Mouse (Mus musculus) midbrain, embryonic 12.5 days (tissue): ENCODE results near the gene 3110082I17Rik. TPM values are rescaled to one million over a fixed set of nuclear protein-coding genes. Genes with fewer than 3 reads are reported as not detected.

Experiments used
- ATAC-seq: fragments of 200-750 bp; cut with Nextera tagmentation; 2 replicates; pipeline ENCODE4 v1.8.0; 2017; ENCODE audit warnings: low read depth, moderate TSS enrichment, moderate library complexity; ENCODE audit not compliant: low FRiP score
- H3K27ac ChIP-seq: fragments of 300-500 bp; sonication (generic); replicated peaks from 2 replicates; pipeline ENCODE4 v1.5.1; 2016; ENCODE audit warnings: mild to moderate bottlenecking
- H3K27me3 ChIP-seq: fragments of 300-500 bp; sonication (generic); 2 replicates; pipeline ENCODE4 v1.6.1; 2016; ENCODE audit warnings: mild to moderate bottlenecking
- H3K36me3 ChIP-seq: fragments of 300-500 bp; sonication (generic); 2 replicates; pipeline ENCODE4 v1.6.1; 2016
- H3K4me1 ChIP-seq: fragments of 300-500 bp; sonication (generic); 2 replicates; pipeline ENCODE4 v1.6.1; 2016
- H3K4me2 ChIP-seq: fragments of 300-500 bp; sonication (generic); replicated peaks from 2 replicates; pipeline ENCODE4 v1.6.1; 2016; ENCODE audit warnings: mild to moderate bottlenecking, moderate library complexity
- H3K4me3 ChIP-seq: fragments of 300-500 bp; sonication (generic); 2 replicates; pipeline ENCODE4 v1.5.1; 2016; ENCODE audit warnings: mild to moderate bottlenecking
- H3K9ac ChIP-seq: fragments of 300-500 bp; sonication (generic); replicated peaks from 2 replicates; pipeline ENCODE4 v1.6.1; 2016; ENCODE audit warnings: mild to moderate bottlenecking, moderate library complexity
- H3K9me3 ChIP-seq: fragments of 300-500 bp; sonication (generic); 2 replicates; pipeline ENCODE4 v1.6.1; 2016; ENCODE audit warnings: mild to moderate bottlenecking
- WGBS: fragments of 180-500 bp; shearing (Covaris S2); methylation state at CpG from one replicate; pipeline ENCODE4 v1.1.7; 2016; 5-methylcytosine and 5-hydroxymethylcytosine counted together
- polyA plus RNA-seq: library from polyadenylated mRNA; unstranded; fragments of >200 nt; fragmentation: Nextera tagmentation; extraction: Ambion mirVana; gene quantifications from 2 replicates; pipeline ENCODE4 v1.2.1, GENCODE M21; 2016

3110082I17Rik gene
- polyA plus RNA-seq, 1 experiment from 2014 or later = 29.3 TPM

DNA sequence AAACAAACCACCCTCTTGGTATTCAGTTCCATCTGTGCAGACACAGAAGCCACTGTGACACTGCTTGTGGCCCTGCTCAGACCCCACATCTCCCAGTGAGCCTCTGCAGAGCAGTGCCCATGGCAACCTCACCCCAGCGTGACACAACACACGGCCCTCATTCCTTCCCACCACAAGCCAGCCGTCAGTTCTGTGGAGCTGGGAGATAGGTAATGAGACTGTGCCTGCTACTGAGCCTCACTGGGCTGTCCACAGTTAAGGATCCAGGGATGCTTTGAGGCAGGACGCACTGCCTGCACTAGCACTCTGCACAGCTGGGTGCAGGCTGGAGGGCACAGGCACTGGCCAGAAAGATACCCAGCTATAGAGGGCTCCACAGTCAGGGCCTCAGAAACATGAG lies 10.4 kb downstream of the 3110082I17Rik start:
- peak overlapping the region; percentile 10 for H3K27ac ChIP-seq
- no peak overlapping the region for H3K4me2 ChIP-seq
- H3K27me3 ChIP-seq = no peaks in the 10 kb centered on the region
- H3K36me3 ChIP-seq = peaks cover 7% of the 10 kb centered on the region; the same call in 1 of the 2 replicates
- H3K9ac ChIP-seq = no peak overlapping the region
- 37% methylated on average over 4 of the region's 4 CpGs for WGBS
- peaks cover 15% of the 10 kb centered on the region for H3K4me1 ChIP-seq
- no peak overlapping the region for H3K4me3 ChIP-seq
- no peak for ATAC-seq
- no peaks in the 10 kb centered on the region for H3K9me3 ChIP-seq

GRCm38 (mm10) chr5:139449161-139449791 lies 11.1 kb downstream of the 3110082I17Rik start:
- Histone ChIP-seq H3K9me3 (no peaks in the 10 kb centered on the region), H3K27me3 (no peaks in the 10 kb centered on the region), H3K4me2 (no peak overlapping the region), H3K4me3 (no peak overlapping the region), H3K27ac (peak overlapping the region; percentile 10), H3K36me3 (peaks cover 2% of the 10 kb centered on the region; the same call in 1 of the 2 replicates), H3K4me1 (peaks cover 15% of the 10 kb centered on the region), H3K9ac (no peak overlapping the region)
- 72% methylated on average over 5 of the region's 5 CpGs for WGBS
- no peak for ATAC-seq

DNA sequence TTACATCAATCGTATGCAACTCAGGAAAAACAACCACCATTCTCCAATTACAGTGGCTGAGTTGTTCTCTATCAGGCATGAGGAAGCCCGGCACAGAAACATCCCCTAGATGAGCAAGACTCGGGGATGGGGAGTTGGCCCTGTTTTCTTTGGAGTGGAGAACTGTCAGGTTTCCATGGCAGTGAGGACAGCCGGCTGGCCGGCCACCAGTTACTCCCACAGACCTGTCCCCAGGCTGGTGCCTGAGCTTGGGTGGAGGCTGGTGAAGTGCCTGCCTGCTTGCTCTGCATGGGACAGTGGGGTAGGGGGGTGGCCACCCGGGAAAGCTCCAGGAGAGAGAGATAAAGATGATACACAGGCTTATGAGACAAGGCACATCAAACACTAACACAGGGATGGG lies 12.3 kb downstream of the 3110082I17Rik start:
- Histone ChIP-seq H3K4me2 (no peak overlapping the region), H3K9me3 (no peaks in the 10 kb centered on the region), H3K4me3 (no peak overlapping the region), H3K36me3 (no peaks in the 10 kb centered on the region), H3K4me1 (peaks cover 15% of the 10 kb centered on the region), H3K27me3 (no peaks in the 10 kb centered on the region), H3K27ac (no peak overlapping the region), H3K9ac (no peak overlapping the region)
- no peak for ATAC-seq
- 77% methylated on average over 6 of the region's 6 CpGs for WGBS

- H3K27ac ChIP-seq = no peak overlapping the region
- WGBS = 85% methylated on average over 8 of the region's 8 CpGs
- ATAC-seq = no peak
- no peak overlapping the region for H3K4me2 ChIP-seq
- H3K9ac ChIP-seq = no peak overlapping the region
- H3K27me3 ChIP-seq = no peaks in the 10 kb centered on the region
- no peaks in the 10 kb centered on the region for H3K36me3 ChIP-seq
- no peaks in the 10 kb centered on the region for H3K9me3 ChIP-seq
- H3K4me3 ChIP-seq = no peak overlapping the region
- peaks cover 15% of the 10 kb centered on the region for H3K4me1 ChIP-seq
These were observed 15.1 kb downstream of the 3110082I17Rik start for GRCm38 (mm10) chr5:139445258-139445657.

- Histone ChIP-seq H3K4me1 (peaks cover 10% of the 10 kb centered on the region), H3K4me2 (no peak overlapping the region), H3K4me3 (no peak overlapping the region), H3K36me3 (no peaks in the 10 kb centered on the region), H3K9me3 (no peaks in the 10 kb centered on the region), H3K27me3 (no peaks in the 10 kb centered on the region), H3K9ac (no peak overlapping the region; the same call in 1 of the 2 replicates), H3K27ac (peak overlapping the region; percentile 32; the same call in 1 of the 2 replicates)
- WGBS = 77% methylated on average over 4 of the region's 4 CpGs
- ATAC-seq = no peak
These were observed 17.4 kb downstream of the 3110082I17Rik start for GRCm38 (mm10) chr5:139442962-139443361.

DNA sequence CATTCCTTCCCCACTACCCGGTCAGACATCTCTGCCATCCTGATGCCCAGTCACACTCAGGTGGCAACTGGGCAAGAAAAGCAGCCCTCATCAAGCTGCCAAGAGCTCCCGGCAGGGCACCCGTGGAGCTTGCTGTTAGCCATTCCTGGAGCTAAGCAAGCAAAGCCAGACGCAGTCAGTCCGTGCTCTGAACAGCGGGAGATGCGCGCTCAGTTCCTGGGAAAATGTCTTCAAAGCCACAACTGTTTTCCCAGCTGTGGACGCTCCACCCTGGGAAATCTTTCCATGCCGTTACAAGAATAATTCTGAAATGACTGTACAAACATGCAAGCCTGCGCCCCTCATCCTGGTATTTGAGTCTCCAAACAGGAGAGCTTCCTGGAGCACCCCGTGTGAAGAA lies 17.9 kb downstream of the 3110082I17Rik start:
- ATAC-seq = no peak

DNA sequence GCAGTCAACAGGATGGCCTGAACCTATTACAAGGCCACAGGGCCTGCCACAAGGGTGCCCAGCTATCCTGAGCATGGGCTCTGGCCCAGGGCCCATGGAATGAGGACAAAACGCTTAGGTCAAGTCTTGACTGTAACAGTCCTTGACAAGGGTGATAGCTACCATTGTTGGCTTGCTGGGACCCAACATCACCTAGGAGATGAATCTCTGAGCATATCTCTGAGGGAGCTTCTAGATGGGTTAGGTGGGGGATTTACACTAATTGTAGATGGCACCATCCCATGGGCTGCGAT lies 18.7 kb downstream of the 3110082I17Rik start:
- no peak for ATAC-seq
- peaks cover 10% of the 10 kb centered on the region for H3K4me1 ChIP-seq
- H3K27ac ChIP-seq = no peak overlapping the region
- H3K4me3 ChIP-seq = no peak overlapping the region
- H3K9ac ChIP-seq = no peak overlapping the region
- H3K27me3 ChIP-seq = no peaks in the 10 kb centered on the region
- no peaks in the 10 kb centered on the region for H3K9me3 ChIP-seq
- 87% methylated on average over 2 of the region's 2 CpGs for WGBS
- H3K4me2 ChIP-seq = no peak overlapping the region
- no peaks in the 10 kb centered on the region for H3K36me3 ChIP-seq

More for the DNA sequence above, 17.9 kb downstream of the 3110082I17Rik start:
- Histone ChIP-seq H3K4me1 (peaks cover 10% of the 10 kb centered on the region), H3K9ac (no peak overlapping the region), H3K4me3 (no peak overlapping the region), H3K27me3 (no peaks in the 10 kb centered on the region), H3K4me2 (no peak overlapping the region), H3K27ac (peak overlapping the region; percentile 32; the same call in 1 of the 2 replicates), H3K9me3 (no peaks in the 10 kb centered on the region), H3K36me3 (no peaks in the 10 kb centered on the region)
- WGBS = 75% methylated on average over 12 of the region's 12 CpGs

GRCm38 (mm10) chr5:139440926-139441725 lies 19.2 kb downstream of the 3110082I17Rik start:
- Histone ChIP-seq H3K36me3 (no peaks in the 10 kb centered on the region), H3K9me3 (no peaks in the 10 kb centered on the region), H3K27ac (no peak overlapping the region), H3K27me3 (no peaks in the 10 kb centered on the region), H3K4me1 (peaks cover 8% of the 10 kb centered on the region), H3K4me3 (no peak overlapping the region), H3K9ac (no peak overlapping the region), H3K4me2 (no peak overlapping the region)
- 94% methylated on average over 11 of the region's 11 CpGs for WGBS
- no peak for ATAC-seq

- H3K27me3 ChIP-seq = no peaks in the 10 kb centered on the region
- H3K9ac ChIP-seq = no peak overlapping the region
- H3K36me3 ChIP-seq = no peaks in the 10 kb centered on the region
- no peak overlapping the region for H3K4me2 ChIP-seq
- H3K4me3 ChIP-seq = no peak overlapping the region
- H3K4me1 ChIP-seq = peaks cover 11% of the 10 kb centered on the region
- no peak overlapping the region for H3K27ac ChIP-seq
- WGBS = 84% methylated on average over 5 of the region's 5 CpGs
- no peak for ATAC-seq
- H3K9me3 ChIP-seq = no peaks in the 10 kb centered on the region
These were observed 19.9 kb downstream of the 3110082I17Rik start for GRCm38 (mm10) chr5:139440451-139440850.

- Histone ChIP-seq H3K36me3 (no peaks in the 10 kb centered on the region), H3K4me1 (peaks cover 30% of the 10 kb centered on the region), H3K9me3 (no peaks in the 10 kb centered on the region), H3K27ac (peak overlapping the region; percentile 43; the same call in 1 of the 2 replicates), H3K4me2 (no peak overlapping the region), H3K9ac (no peak overlapping the region), H3K27me3 (no peaks in the 10 kb centered on the region), H3K4me3 (no peak overlapping the region)
- WGBS = 70% methylated on average over 12 of the region's 12 CpGs
- ATAC-seq = no peak
These were observed 21.9 kb downstream of the 3110082I17Rik start for GRCm38 (mm10) chr5:139438440-139438839.

DNA sequence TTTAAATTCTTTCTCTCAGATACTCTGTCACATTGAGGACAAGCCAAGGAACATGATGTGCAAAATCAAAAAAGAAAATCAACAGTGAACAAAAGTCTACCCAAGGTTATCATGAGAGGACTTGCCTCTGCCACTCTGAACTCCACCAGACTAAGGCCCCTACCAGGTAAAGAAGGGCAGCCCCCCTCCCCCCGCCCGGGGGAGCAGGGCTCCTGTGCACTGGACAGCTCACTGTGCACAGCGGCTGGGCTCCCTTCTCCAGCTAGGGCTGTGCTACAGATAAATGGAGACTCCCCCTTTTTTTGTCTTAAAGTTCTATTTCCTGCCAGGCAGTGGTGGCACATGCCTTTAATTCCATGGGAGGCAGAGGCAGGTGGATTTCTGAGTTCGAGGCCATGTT lies 22.6 kb downstream of the 3110082I17Rik start:
- Histone ChIP-seq H3K27ac (no peak overlapping the region), H3K9ac (no peak overlapping the region), H3K36me3 (no peaks in the 10 kb centered on the region), H3K4me1 (peaks cover 31% of the 10 kb centered on the region), H3K9me3 (no peaks in the 10 kb centered on the region), H3K4me2 (no peak overlapping the region), H3K4me3 (no peak overlapping the region), H3K27me3 (no peaks in the 10 kb centered on the region)
- WGBS = 89% methylated on average over 4 of the region's 4 CpGs
- no peak for ATAC-seq

DNA sequence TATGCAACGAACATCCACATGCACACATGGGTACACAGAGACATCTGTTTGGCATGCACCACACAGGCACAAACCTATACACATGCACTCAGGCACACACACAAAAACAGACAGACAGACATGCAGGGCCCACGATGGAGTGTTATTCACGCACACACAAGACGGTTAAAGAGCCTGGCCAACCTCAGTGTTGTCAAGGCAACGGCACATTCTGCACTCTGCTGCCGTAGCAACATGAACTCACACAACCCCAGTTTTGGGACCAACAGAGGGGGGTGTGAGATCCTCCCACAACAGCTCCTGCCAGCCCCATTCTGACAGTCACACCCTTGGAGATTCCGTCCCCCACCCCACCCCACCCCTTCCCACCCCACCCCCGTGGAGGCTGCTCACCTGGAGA lies 25.4 kb downstream of the 3110082I17Rik start:
- peak overlapping the region; percentile 58; the same call in 1 of the 2 replicates for H3K27ac ChIP-seq
- no peaks in the 10 kb centered on the region for H3K27me3 ChIP-seq
- 0 out of 2 replicates have a peak overlapping the region, but pooled peaks have one; percentile 9 for H3K4me2 ChIP-seq
- no peak overlapping the region for H3K4me3 ChIP-seq
- H3K9ac ChIP-seq = no peak overlapping the region
- H3K36me3 ChIP-seq = no peaks in the 10 kb centered on the region
- peaks cover 57% of the 10 kb centered on the region for H3K4me1 ChIP-seq
- H3K9me3 ChIP-seq = no peaks in the 10 kb centered on the region
- peak; percentile 58 for ATAC-seq
- WGBS = 20% methylated on average over 8 of the region's 8 CpGs
